Comparison of ENCODE assay signal across 21 mouse cellular contexts in the genomic region with DNA sequence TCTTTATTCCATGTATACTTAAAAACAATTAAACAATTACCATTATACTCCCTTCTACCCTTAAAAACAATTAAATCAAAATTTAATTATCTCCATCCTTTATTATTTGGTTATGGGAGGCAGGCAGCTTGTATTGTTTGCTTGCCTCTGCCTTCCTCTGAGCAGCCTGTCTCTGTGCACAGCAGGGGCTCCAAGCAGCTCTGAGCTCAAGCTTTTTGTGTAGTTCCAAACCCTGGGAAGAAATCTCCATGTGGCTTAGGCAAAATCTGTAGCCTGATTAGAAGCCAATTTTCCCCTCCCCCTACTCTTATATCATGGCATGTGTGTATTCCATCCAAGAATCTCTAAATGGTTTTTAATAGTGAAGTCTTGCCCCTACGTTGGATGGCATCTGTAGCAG. TPM values are rescaled to one million over a fixed set of nuclear protein-coding genes. Genes with fewer than 3 reads are reported as not detected.
DNase-seq lines count a peak whose midpoint lies in the region; ATAC-seq and TF ChIP-seq lines count a peak whose summit lies in the region.
"Had no signal": no experiment of that assay in that cellular context is flagged by ENCODE, and none has a peak within 500 bp of the region (broad histone marks: within the 10 kb centered on the region; RNA-seq: fewer than 3 reads in every experiment).

No protein-coding gene starts in this region.

- no peak overlapping the region for H3K9ac ChIP-seq in hindbrain, postnatal 0 days (replicated peaks; ENCODE audit: low read length)
- no peak overlapping the region for H3K9ac ChIP-seq in hindbrain, embryonic 12.5 days
- H3K9ac ChIP-seq in midbrain, postnatal 0 days (replicated peaks; ENCODE audit: low read length, poor library complexity, severe bottlenecking): no peak overlapping the region
- H3K9ac ChIP-seq in midbrain, embryonic 16.5 days (ENCODE audit: low read depth, low read length): no peak overlapping the region
- no peak overlapping the region for H3K9ac ChIP-seq in intestine, embryonic 15.5 days
- H3K9ac ChIP-seq: forebrain, embryonic 13.5 days; hindbrain, embryonic 13.5 days had no signal

- TF ChIP-seq CTCF in hindbrain, postnatal 0 days (IDR thresholded peaks at IDR 0.05; ENCODE audit: low read depth): no peak
- TF ChIP-seq CTCF in midbrain, postnatal 0 days (IDR thresholded peaks at IDR 0.05): no peak

- H3K4me1 ChIP-seq in hindbrain, postnatal 0 days (ENCODE audit: insufficient read depth, low read length): no peaks in the 10 kb centered on the region
- no peaks in the 10 kb centered on the region for H3K4me1 ChIP-seq in hindbrain, embryonic 12.5 days
- no peaks in the 10 kb centered on the region for H3K4me1 ChIP-seq in midbrain, postnatal 0 days (ENCODE audit: insufficient read depth, low read length)
- H3K4me1 ChIP-seq in midbrain, embryonic 16.5 days (ENCODE audit: control insufficient read depth, insufficient read depth, low read length): no peaks in the 10 kb centered on the region
- H3K4me1 ChIP-seq in intestine, embryonic 15.5 days (replicated peaks): no peaks in the 10 kb centered on the region
- H3K4me1 ChIP-seq: embryonic facial prominence, embryonic 10.5 days; forebrain, embryonic 13.5 days; hindbrain, embryonic 13.5 days had no signal

- H3K27me3 ChIP-seq in hindbrain, postnatal 0 days (ENCODE audit: insufficient read depth, low read length): no peaks in the 10 kb centered on the region
- H3K27me3 ChIP-seq in hindbrain, embryonic 12.5 days: no peaks in the 10 kb centered on the region
- H3K27me3 ChIP-seq in midbrain, postnatal 0 days (ENCODE audit: insufficient read depth, low read length): no peaks in the 10 kb centered on the region
- no peaks in the 10 kb centered on the region for H3K27me3 ChIP-seq in midbrain, embryonic 16.5 days (ENCODE audit: control insufficient read depth, insufficient read depth, low read depth, low read length)
- no peaks in the 10 kb centered on the region for H3K27me3 ChIP-seq in intestine, embryonic 15.5 days (replicated peaks)
- H3K27me3 ChIP-seq: forebrain, embryonic 13.5 days; hindbrain, embryonic 13.5 days had no signal

- no peaks in the 10 kb centered on the region for H3K36me3 ChIP-seq in hindbrain, postnatal 0 days (ENCODE audit: insufficient read depth, low read length)
- H3K36me3 ChIP-seq in hindbrain, embryonic 12.5 days: no peaks in the 10 kb centered on the region
- H3K36me3 ChIP-seq in midbrain, postnatal 0 days (ENCODE audit: insufficient read depth, low read length): no peaks in the 10 kb centered on the region
- H3K36me3 ChIP-seq in midbrain, embryonic 16.5 days (ENCODE audit: control insufficient read depth, insufficient read depth, low read length): no peaks in the 10 kb centered on the region
- H3K36me3 ChIP-seq in intestine, embryonic 15.5 days: no peaks in the 10 kb centered on the region
- H3K36me3 ChIP-seq: embryonic facial prominence, embryonic 10.5 days; hindbrain, embryonic 13.5 days had no signal

- H3K4me2 ChIP-seq in hindbrain, postnatal 0 days (ENCODE audit: low read depth, low read length): no peak overlapping the region
- H3K4me2 ChIP-seq in hindbrain, embryonic 12.5 days (replicated peaks): no peak overlapping the region
- H3K4me2 ChIP-seq in midbrain, postnatal 0 days (ENCODE audit: low read depth, low read length, poor library complexity, severe bottlenecking): no peak overlapping the region
- H3K4me2 ChIP-seq in midbrain, embryonic 16.5 days (ENCODE audit: low read length): no peak overlapping the region
- H3K4me2 ChIP-seq in intestine, embryonic 15.5 days (replicated peaks): no peak overlapping the region
- H3K4me2 ChIP-seq: forebrain, embryonic 13.5 days; hindbrain, embryonic 13.5 days had no signal

- H3K9me3 ChIP-seq in hindbrain, postnatal 0 days (ENCODE audit: low read length): no peaks in the 10 kb centered on the region
- no peaks in the 10 kb centered on the region for H3K9me3 ChIP-seq in hindbrain, embryonic 12.5 days (replicated peaks)
- no peaks in the 10 kb centered on the region for H3K9me3 ChIP-seq in midbrain, postnatal 0 days (ENCODE audit: low read length)
- 0 out of 2 replicates have a peak, but pooled peaks cover 2% of the 10 kb centered on the region for H3K9me3 ChIP-seq in midbrain, embryonic 16.5 days (replicated peaks; ENCODE audit: control insufficient read depth, low read length, poor library complexity, severe bottlenecking)
- no peaks in the 10 kb centered on the region for H3K9me3 ChIP-seq in intestine, embryonic 15.5 days
- H3K9me3 ChIP-seq: embryonic facial prominence, embryonic 10.5 days; forebrain, embryonic 13.5 days; hindbrain, embryonic 13.5 days had no signal

- ATAC-seq in cerebellum, adult (ENCODE audit: insufficient number of reproducible peaks, low FRiP score, low TSS enrichment): no peak
- ATAC-seq in hindbrain, postnatal 0 days: no peak
- no peak for ATAC-seq in hindbrain, embryonic 12.5 days (ENCODE audit: low FRiP score)
- no peak for ATAC-seq in midbrain, postnatal 0 days (ENCODE audit: low FRiP score)
- no peak for ATAC-seq in midbrain, embryonic 16.5 days
- ATAC-seq in intestine, embryonic 15.5 days: no peak
- ATAC-seq: forebrain, embryonic 13.5 days; intestine, embryonic 16.5 days; Patski had no signal

- 22% methylated on average over 1 of the region's 1 CpGs for WGBS in hindbrain, postnatal 0 days
- WGBS in hindbrain, embryonic 12.5 days: 32% methylated on average over 1 of the region's 1 CpGs
- WGBS in midbrain, postnatal 0 days: 13% methylated on average over 1 of the region's 1 CpGs
- WGBS in midbrain, embryonic 16.5 days: 38% methylated on average over 1 of the region's 1 CpGs
- WGBS in intestine, embryonic 15.5 days: 70% methylated on average over 1 of the region's 1 CpGs

- H3K4me3 ChIP-seq in hindbrain, postnatal 0 days (ENCODE audit: low read length): no peak overlapping the region
- H3K4me3 ChIP-seq in hindbrain, embryonic 12.5 days: no peak overlapping the region
- no peak overlapping the region for H3K4me3 ChIP-seq in midbrain, postnatal 0 days (ENCODE audit: low read depth, low read length)
- H3K4me3 ChIP-seq in midbrain, embryonic 16.5 days (ENCODE audit: low read depth, low read length): no peak overlapping the region
- H3K4me3 ChIP-seq in intestine, embryonic 15.5 days (replicated peaks): no peak overlapping the region
- H3K4me3 ChIP-seq: embryonic facial prominence, embryonic 10.5 days; forebrain, embryonic 13.5 days; hindbrain, embryonic 13.5 days had no signal

- peak; percentile 67 to 75 for DNase-seq in cerebellum, postnatal 14 days
- DNase-seq in hindbrain, postnatal 0 days (ENCODE audit: low spot score): peak; percentile 60
- peak; percentile 44 for DNase-seq in midbrain, postnatal 0 days (ENCODE audit: low spot score)
- DNase-seq in retina, postnatal 1 day: peak; percentile 12
- DNase-seq: adrenal gland, adult 2 months; adrenal gland, postnatal 25 days; cerebellum, adult 11 months; cerebellum, adult 9-11 months; gastrocnemius, postnatal 36 days; heart, postnatal 10 days; heart, postnatal 4 days had no signal

- H3K27ac ChIP-seq in hindbrain, postnatal 0 days: no peak overlapping the region
- H3K27ac ChIP-seq in hindbrain, embryonic 12.5 days: no peak overlapping the region
- no peak overlapping the region for H3K27ac ChIP-seq in midbrain, postnatal 0 days (ENCODE audit: low read depth, low read length)
- H3K27ac ChIP-seq in midbrain, embryonic 16.5 days (ENCODE audit: low read length): no peak overlapping the region
- no peak overlapping the region for H3K27ac ChIP-seq in intestine, embryonic 15.5 days
- H3K27ac ChIP-seq: embryonic facial prominence, embryonic 10.5 days; forebrain, embryonic 13.5 days; hindbrain, embryonic 13.5 days had no signal

RNA-seq across cellular contexts. Expression of a gene that starts 28.4 kb away (rescaled TPM):
- total RNA-seq in hindbrain, postnatal 0 days (2014; rRNA removed): 46.2 and 69.5 TPM in 2 replicates
- polyA plus RNA-seq in hindbrain, postnatal 0 days (2015; fragmentation: Nextera tagmentation; extraction: Ambion mirVana): 20.2 and 24.2 TPM in 2 replicates
- polyA plus RNA-seq in hindbrain, embryonic 12.5 days (2016; fragmentation: Nextera tagmentation; extraction: Ambion mirVana): 36.3 and 36.7 TPM in 2 replicates
- total RNA-seq in midbrain, postnatal 0 days (2014; rRNA removed): 46.7 and 50.6 TPM in 2 replicates
- polyA plus RNA-seq in midbrain, postnatal 0 days (2015; fragmentation: Nextera tagmentation; extraction: Ambion mirVana): 17.9 and 23.2 TPM in 2 replicates
- polyA plus RNA-seq in midbrain, embryonic 16.5 days (2015; fragmentation: Nextera tagmentation; extraction: Ambion mirVana): 25.7 and 28.4 TPM in 2 replicates
- polyA plus RNA-seq in intestine, embryonic 15.5 days (2015; fragmentation: Nextera tagmentation; extraction: Ambion mirVana): 26.4 TPM in 2 replicates
- total RNA-seq: MEL had no signal

Comparison
In these comparisons a context has a peak if more than half of its experiments do, and no peak if none do; other contexts are left out.
1. DNase-seq: peak in every context shown above with its lines; median percentile 71 in cerebellum, postnatal 14 days; 60 in hindbrain, postnatal 0 days; 44 in midbrain, postnatal 0 days; 12 in retina, postnatal 1 day.